21 mouse cellular contexts compared by ENCODE assay signal in the genomic region with DNA sequence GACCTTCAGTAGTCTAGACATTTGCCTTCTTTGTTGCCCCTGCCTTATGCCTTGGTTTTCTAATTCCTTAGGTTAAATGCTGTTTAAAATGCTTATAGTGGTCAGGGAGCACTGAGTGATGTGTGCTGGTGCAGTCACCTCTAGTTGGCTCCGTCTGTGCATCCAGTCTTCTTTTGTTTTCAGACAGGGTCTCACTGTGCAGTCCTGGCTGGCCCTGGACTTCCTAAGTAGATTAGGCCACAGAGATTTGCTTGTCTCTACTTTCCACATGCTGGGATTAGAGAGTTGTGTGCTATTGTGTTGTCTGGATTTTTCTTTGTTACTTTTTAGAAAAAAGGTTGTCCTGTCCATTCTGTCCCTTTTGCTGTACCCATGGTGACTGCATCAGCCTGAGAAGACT. TPM values are rescaled to one million over a fixed set of nuclear protein-coding genes. Genes with fewer than 3 reads are reported as not detected.
DNase-seq lines count a peak whose midpoint lies in the region; ATAC-seq and TF ChIP-seq lines count a peak whose summit lies in the region.
"Had no signal": no experiment of that assay in that cellular context is flagged by ENCODE, and none has a peak within 500 bp of the region (broad histone marks: within the 10 kb centered on the region; RNA-seq: fewer than 3 reads in every experiment).

No protein-coding gene starts in this region.

- no peaks in the 10 kb centered on the region for H3K4me1 ChIP-seq in hindbrain, embryonic 16.5 days (ENCODE audit: control insufficient read depth, insufficient read depth, low read depth, low read length)
- no peaks in the 10 kb centered on the region for H3K4me1 ChIP-seq in hindbrain, embryonic 13.5 days (replicated peaks)
- no peaks in the 10 kb centered on the region for H3K4me1 ChIP-seq in midbrain, embryonic 12.5 days
- H3K4me1 ChIP-seq in midbrain, embryonic 11.5 days (ENCODE audit: control insufficient read depth, insufficient read depth, low read length): no peaks in the 10 kb centered on the region; the same call in 1 of the 2 replicates
- H3K4me1 ChIP-seq: embryonic facial prominence, embryonic 10.5 days; embryonic facial prominence, embryonic 12.5 days; forebrain, embryonic 12.5 days had no signal

- no peaks in the 10 kb centered on the region for H3K27me3 ChIP-seq in hindbrain, embryonic 16.5 days (replicated peaks; ENCODE audit: control insufficient read depth, insufficient read depth, low read length)
- no peaks in the 10 kb centered on the region for H3K27me3 ChIP-seq in hindbrain, embryonic 13.5 days
- no peaks in the 10 kb centered on the region for H3K27me3 ChIP-seq in midbrain, embryonic 12.5 days
- no peaks in the 10 kb centered on the region for H3K27me3 ChIP-seq in midbrain, embryonic 11.5 days (ENCODE audit: control insufficient read depth, insufficient read depth, low read length)
- H3K27me3 ChIP-seq: embryonic facial prominence, embryonic 12.5 days; forebrain, embryonic 12.5 days had no signal

- no peak for TF ChIP-seq POLR2A in brain, embryonic 14.5 days (IDR thresholded peaks at IDR 0.05; ENCODE audit: borderline replicate concordance, extremely low read depth, insufficient read depth, insufficient read length, poor library complexity, severe bottlenecking)

- WGBS in hindbrain, embryonic 16.5 days: 39% methylated on average over 1 of the region's 1 CpGs
- 72% methylated on average over 1 of the region's 1 CpGs for WGBS in hindbrain, embryonic 13.5 days
- 38% methylated on average over 1 of the region's 1 CpGs for WGBS in midbrain, embryonic 12.5 days
- WGBS in midbrain, embryonic 11.5 days: 32% methylated on average over 1 of the region's 1 CpGs

- H3K9me3 ChIP-seq in hindbrain, embryonic 16.5 days (ENCODE audit: control insufficient read depth, low read length): no peaks in the 10 kb centered on the region
- H3K9me3 ChIP-seq in hindbrain, embryonic 13.5 days: no peaks in the 10 kb centered on the region
- H3K9me3 ChIP-seq in midbrain, embryonic 12.5 days: no peaks in the 10 kb centered on the region
- H3K9me3 ChIP-seq in midbrain, embryonic 11.5 days (ENCODE audit: control insufficient read depth, low read length): no peaks in the 10 kb centered on the region
- H3K9me3 ChIP-seq: embryonic facial prominence, embryonic 10.5 days; embryonic facial prominence, embryonic 12.5 days; forebrain, embryonic 12.5 days had no signal

- no peak for DNase-seq in layer of hippocampus, adult 2 months (ENCODE audit: low spot score in 2 of 2)
- no peak for DNase-seq in layer of hippocampus, adult 9-10 months (ENCODE audit: low spot score)
- no peak for DNase-seq in midbrain, embryonic 11.5 days (ENCODE audit: low spot score, missing footprints)
- peak; percentile 11 for DNase-seq in brain, embryonic 14.5 days (ENCODE audit: low read depth)
- DNase-seq in left cerebral cortex, postnatal 36 days (ENCODE audit: low spot score in 2 of 2): no peak
- DNase-seq: adrenal gland, adult 2 months; adrenal gland, postnatal 10 days; adrenal gland, postnatal 25 days; cerebellum, adult 11-12 months; cerebellum, adult 2 months; cerebellum, adult 9-10 months; cerebellum, postnatal 10 days; cerebellum, postnatal 25 days had no signal

- no peak overlapping the region for H3K27ac ChIP-seq in hindbrain, embryonic 16.5 days (ENCODE audit: low read depth, low read length)
- no peak overlapping the region for H3K27ac ChIP-seq in hindbrain, embryonic 13.5 days
- H3K27ac ChIP-seq in layer of hippocampus, adult 2 months: peak overlapping the region; percentile 39; the same call in 1 of the 2 replicates
- H3K27ac ChIP-seq in midbrain, embryonic 12.5 days (replicated peaks): 0 out of 2 replicates have a peak overlapping the region, but pooled peaks have one; percentile 2
- H3K27ac ChIP-seq in midbrain, embryonic 11.5 days (ENCODE audit: low read depth, low read length): no peak overlapping the region
- H3K27ac ChIP-seq: embryonic facial prominence, embryonic 10.5 days; embryonic facial prominence, embryonic 12.5 days; forebrain, embryonic 12.5 days had no signal

- no peak overlapping the region for H3K4me3 ChIP-seq in hindbrain, embryonic 16.5 days (ENCODE audit: low read length)
- H3K4me3 ChIP-seq in hindbrain, embryonic 13.5 days: no peak overlapping the region
- no peak overlapping the region for H3K4me3 ChIP-seq in layer of hippocampus, adult 2 months
- H3K4me3 ChIP-seq in midbrain, embryonic 12.5 days: no peak overlapping the region
- H3K4me3 ChIP-seq in midbrain, embryonic 11.5 days (ENCODE audit: low read depth, low read length): no peak overlapping the region
- H3K4me3 ChIP-seq: embryonic facial prominence, embryonic 10.5 days; embryonic facial prominence, embryonic 12.5 days; forebrain, embryonic 12.5 days had no signal

- intact Hi-C loops in left cerebral cortex, postnatal 36 days (cut with DNase I): no loop called here

- H3K9ac ChIP-seq in hindbrain, embryonic 16.5 days (ENCODE audit: low read depth, low read length): no peak overlapping the region
- H3K9ac ChIP-seq in hindbrain, embryonic 13.5 days: no peak overlapping the region
- H3K9ac ChIP-seq in midbrain, embryonic 12.5 days (replicated peaks): no peak overlapping the region
- no peak overlapping the region for H3K9ac ChIP-seq in midbrain, embryonic 11.5 days (ENCODE audit: low read length)
- H3K9ac ChIP-seq: embryonic facial prominence, embryonic 12.5 days; forebrain, embryonic 12.5 days had no signal

- peak; percentile 64; the same call in 1 of the 2 replicates for ATAC-seq in hindbrain, embryonic 16.5 days
- no peak for ATAC-seq in hindbrain, embryonic 13.5 days (ENCODE audit: low FRiP score)
- ATAC-seq in midbrain, embryonic 12.5 days (ENCODE audit: low FRiP score, low read depth): no peak
- ATAC-seq in midbrain, embryonic 11.5 days (ENCODE audit: low FRiP score): no peak
- ATAC-seq: forebrain, embryonic 14.5 days; forebrain, embryonic 16.5 days had no signal

- H3K36me3 ChIP-seq in hindbrain, embryonic 16.5 days (ENCODE audit: control insufficient read depth, insufficient read depth, low read length): peaks cover 12% of the 10 kb centered on the region
- H3K36me3 ChIP-seq in hindbrain, embryonic 13.5 days: peaks cover 70% of the 10 kb centered on the region
- peaks cover 72% of the 10 kb centered on the region for H3K36me3 ChIP-seq in midbrain, embryonic 12.5 days
- H3K36me3 ChIP-seq in midbrain, embryonic 11.5 days (ENCODE audit: control insufficient read depth, insufficient read depth, low read length): peaks cover 6% of the 10 kb centered on the region

- no peak overlapping the region for H3K4me2 ChIP-seq in hindbrain, embryonic 16.5 days (ENCODE audit: low read length)
- H3K4me2 ChIP-seq in hindbrain, embryonic 13.5 days: no peak overlapping the region
- no peak overlapping the region for H3K4me2 ChIP-seq in midbrain, embryonic 12.5 days (replicated peaks)
- no peak overlapping the region for H3K4me2 ChIP-seq in midbrain, embryonic 11.5 days
- H3K4me2 ChIP-seq: embryonic facial prominence, embryonic 12.5 days; forebrain, embryonic 12.5 days had no signal

- TF ChIP-seq CTCF in layer of hippocampus, adult 2 months (conservative IDR thresholded peaks at IDR 0.05): no peak
- no peak for TF ChIP-seq CTCF in brain, embryonic 14.5 days (IDR thresholded peaks at IDR 0.05; ENCODE audit: borderline replicate concordance, extremely low read depth, insufficient read depth, insufficient read length)

RNA-seq across cellular contexts. Expression of gene Pcbp1, which starts 24.5 kb away (rescaled TPM):
- polyA plus RNA-seq in hindbrain, embryonic 16.5 days (2015; fragmentation: Nextera tagmentation; extraction: Ambion mirVana): 123 and 163 TPM in 2 replicates
- 268 and 333 TPM in 2 replicates for polyA plus RNA-seq in hindbrain, embryonic 13.5 days (2015; fragmentation: Nextera tagmentation; extraction: Ambion mirVana)
- 100 to 1,000 TPM; 179 to 184 TPM for total RNA-seq in layer of hippocampus, adult 2 months (2021)
- 570 and 583 TPM in 2 replicates for polyA plus RNA-seq in midbrain, embryonic 12.5 days (2016; fragmentation: Nextera tagmentation; extraction: Ambion mirVana)
- 418 and 497 TPM in 2 replicates for polyA plus RNA-seq in midbrain, embryonic 11.5 days (2014; fragmentation: Nextera tagmentation; extraction: Ambion mirVana)
- polyA plus RNA-seq in brain, embryonic 14.5 days (2012; rRNA removed): 240 and 297 TPM in 2 replicates
- 100 to 1,000 TPM; 179 to 192 TPM for total RNA-seq in left cerebral cortex, postnatal 36 days (2021)

Comparison
In these comparisons a context has a peak if more than half of its experiments do, and no peak if none do; other contexts are left out.
1. H3K27ac ChIP-seq: peak in layer of hippocampus, adult 2 months (single experiment) and midbrain, embryonic 12.5 days (single experiment); none in hindbrain, embryonic 16.5 days (single experiment), hindbrain, embryonic 13.5 days (single experiment) and midbrain, embryonic 11.5 days (single experiment).